Mouse (Mus musculus) lung, postnatal 0 days (tissue): Measurements from ENCODE around the gene Trappc5. TPM values are rescaled to one million over a fixed set of nuclear protein-coding genes. Genes with fewer than 3 reads are reported as not detected.

Source experiments
- ATAC-seq: fragments of 200-750 bp; cut with Nextera tagmentation; 2 replicates; pipeline ENCODE4 v1.8.0; 2017; ENCODE audit warnings: moderate library complexity
- DNase-seq: peaks from one replicate; pipeline ENCODE4 v3.0.0-alpha.2; 2016; ENCODE audit warnings: low spot score
- H3K27ac ChIP-seq: fragments of 300-500 bp; sonication (generic); 2 replicates; pipeline ENCODE4 v1.5.1; 2014; ENCODE audit warnings: antibody characterized with exemption, mild to moderate bottlenecking, low read length, mixed read lengths
- H3K27me3 ChIP-seq: fragments of 300-500 bp; sonication (generic); replicated peaks from 2 replicates; pipeline ENCODE4 v1.6.1; 2014; ENCODE audit warnings: low read length, mixed read lengths; ENCODE audit not compliant: insufficient read depth
- H3K36me3 ChIP-seq: fragments of 300-500 bp; sonication (generic); 2 replicates; pipeline ENCODE4 v1.6.1; 2014; ENCODE audit warnings: low read length, mixed read lengths; ENCODE audit not compliant: insufficient read depth
- H3K4me1 ChIP-seq: fragments of 300-500 bp; sonication (generic); 2 replicates; pipeline ENCODE4 v1.6.1; 2014; ENCODE audit warnings: antibody characterized with exemption, low read depth, low read length, mixed read lengths; ENCODE audit not compliant: insufficient read depth
- H3K4me2 ChIP-seq: fragments of 300-500 bp; sonication (generic); replicated peaks from 2 replicates; pipeline ENCODE4 v1.6.1; 2014; ENCODE audit warnings: low read depth, mild to moderate bottlenecking, low read length, moderate library complexity, mixed read lengths
- H3K4me3 ChIP-seq: fragments of 300-500 bp; sonication (generic); 2 replicates; pipeline ENCODE4 v1.5.1; 2014; ENCODE audit warnings: low read depth, low read length
- H3K9ac ChIP-seq: fragments of 300-500 bp; sonication (generic); replicated peaks from 2 replicates; pipeline ENCODE4 v1.6.1; 2014; ENCODE audit warnings: low read depth, mild to moderate bottlenecking
- H3K9me3 ChIP-seq: fragments of 300-500 bp; sonication (generic); 2 replicates; pipeline ENCODE4 v1.6.1; 2016; ENCODE audit warnings: low read length, mixed read lengths
- CTCF ChIP-seq: IDR thresholded peaks from 2 replicates; pipeline ENCODE4 v1.5.1; 2016; ENCODE audit warnings: antibody characterized with exemption, mild to moderate bottlenecking
- EP300 ChIP-seq: IDR thresholded peaks from 2 replicates; pipeline ENCODE4 v1.6.1; 2016; ENCODE audit warnings: antibody characterized with exemption, mild to moderate bottlenecking, control low read depth
- WGBS: fragments of 180-500 bp; shearing (Covaris S2); extraction: QIAGEN DNeasy Blood & Tissue Kit; methylation state at CpG from one replicate; pipeline ENCODE4 v1.1.7; 2014; 5-methylcytosine and 5-hydroxymethylcytosine counted together
- polyA plus RNA-seq: library from polyadenylated mRNA; unstranded; fragments of >200 nt; fragmentation: Nextera tagmentation; extraction: Ambion mirVana; gene quantifications from 2 replicates; pipeline ENCODE4 v1.2.1, GENCODE M21; 2015

Trappc5 gene
- polyA plus RNA-seq, 1 experiment from 2014 or later = 30.0 TPM

GRCm38 (mm10) chr8:3694121-3694520, 18.0 kb downstream of the Trappc5 start, which contains the start of gene Fcer2a:
Gene Fcer2a (minus strand): TSS chr8:3694175.
- WGBS = 76% methylated on average over 3 of the region's 3 CpGs
- no peak for ATAC-seq
- no peak within 1 kb of the TSS for H3K4me3 ChIP-seq

GRCm38 (mm10) chr8:3701491-3701890, 25.4 kb downstream of the Trappc5 start:
- Histone ChIP-seq H3K36me3 (no peaks in the 10 kb centered on the region), H3K27me3 (no peaks in the 10 kb centered on the region), H3K4me1 (no peaks in the 10 kb centered on the region), H3K27ac (no peak overlapping the region), H3K9me3 (no peaks in the 10 kb centered on the region), H3K9ac (no peak overlapping the region), H3K4me2 (no peak overlapping the region), H3K4me3 (no peak overlapping the region)
- TF ChIP-seq CTCF = no peak
- TF ChIP-seq EP300 = no peak
- ATAC-seq (no peak), DNase-seq (no peak)
- WGBS = 92% methylated on average over 1 of the region's 1 CpGs

More at GRCm38 (mm10) chr8:3694121-3694520, 18.0 kb downstream of the Trappc5 start, which contains the start of gene Fcer2a:
- TF ChIP-seq EP300 = no peak
- TF ChIP-seq CTCF = no peak
- no peaks in the 10 kb centered on the region for H3K4me1 ChIP-seq
- H3K27me3 ChIP-seq = no peaks in the 10 kb centered on the region
- H3K36me3 ChIP-seq = no peaks in the 10 kb centered on the region
- no peaks in the 10 kb centered on the region for H3K9me3 ChIP-seq
- H3K4me2 ChIP-seq = no peak within 1 kb of the TSS
- H3K27ac ChIP-seq = no peak within 1 kb of the TSS
- no peak for DNase-seq
- H3K9ac ChIP-seq = no peak within 1 kb of the TSS

- Histone ChIP-seq H3K36me3 (no peaks in the 10 kb centered on the region), H3K4me3 (no peak overlapping the region), H3K9me3 (no peaks in the 10 kb centered on the region), H3K4me2 (no peak overlapping the region), H3K4me1 (no peaks in the 10 kb centered on the region), H3K27me3 (no peaks in the 10 kb centered on the region), H3K9ac (no peak overlapping the region), H3K27ac (no peak overlapping the region)
- DNase-seq = no peak
- TF ChIP-seq CTCF (peak; percentile 55), EP300 (no peak)
- 71% methylated on average over 4 of the region's 4 CpGs for WGBS
- ATAC-seq = no peak
Measured at GRCm38 (mm10) chr8:3705711-3706110, 29.6 kb downstream of the Trappc5 start.

- no peak overlapping the region for H3K4me3 ChIP-seq
- no peak overlapping the region for H3K4me2 ChIP-seq
- no peaks in the 10 kb centered on the region for H3K27me3 ChIP-seq
- WGBS = 61% methylated on average over 7 of the region's 7 CpGs
- no peaks in the 10 kb centered on the region for H3K9me3 ChIP-seq
- H3K9ac ChIP-seq = no peak overlapping the region
- no peaks in the 10 kb centered on the region for H3K36me3 ChIP-seq
- H3K4me1 ChIP-seq = no peaks in the 10 kb centered on the region
- no peak overlapping the region for H3K27ac ChIP-seq
- TF ChIP-seq EP300 (no peak), CTCF (no peak)
- DNase-seq (no peak), ATAC-seq (no peak)
Measured at GRCm38 (mm10) chr8:3707611-3708010, 31.5 kb downstream of the Trappc5 start.

- Histone ChIP-seq H3K27me3 (no peaks in the 10 kb centered on the region), H3K4me1 (no peaks in the 10 kb centered on the region), H3K27ac (no peak overlapping the region), H3K4me2 (no peak overlapping the region), H3K36me3 (no peaks in the 10 kb centered on the region), H3K9ac (no peak overlapping the region), H3K9me3 (no peaks in the 10 kb centered on the region), H3K4me3 (no peak overlapping the region)
- no peak for TF ChIP-seq CTCF
- TF ChIP-seq EP300 = no peak
- DNase-seq = no peak
- 65% methylated on average over 3 of the region's 3 CpGs for WGBS
- ATAC-seq = no peak
Measured at GRCm38 (mm10) chr8:3710312-3710711, 34.2 kb downstream of the Trappc5 start.

- DNase-seq = peak; percentile 30
- Histone ChIP-seq H3K36me3 (no peaks in the 10 kb centered on the region), H3K4me3 (no peak overlapping the region), H3K9me3 (no peaks in the 10 kb centered on the region), H3K27ac (no peak overlapping the region), H3K4me1 (no peaks in the 10 kb centered on the region), H3K27me3 (no peaks in the 10 kb centered on the region), H3K4me2 (no peak overlapping the region), H3K9ac (no peak overlapping the region)
- no peak for ATAC-seq
- 32% methylated on average over 2 of the region's 2 CpGs for WGBS
- TF ChIP-seq EP300 (peak; percentile 57), CTCF (no peak)
Measured at GRCm38 (mm10) chr8:3711646-3712045, 35.5 kb downstream of the Trappc5 start.

GRCm38 (mm10) chr8:3717321-3717954, 41.3 kb downstream of the Trappc5 start:
- TF ChIP-seq CTCF (no peak), EP300 (no peak)
- ATAC-seq = peak; percentile 53
- no peaks in the 10 kb centered on the region for H3K36me3 ChIP-seq
- H3K4me3 ChIP-seq = no peak overlapping the region
- no peak overlapping the region for H3K9ac ChIP-seq
- no peak for DNase-seq
- H3K9me3 ChIP-seq = no peaks in the 10 kb centered on the region
- no peaks in the 10 kb centered on the region for H3K4me1 ChIP-seq
- 74% methylated on average over 12 of the region's 12 CpGs for WGBS
- no peaks in the 10 kb centered on the region for H3K27me3 ChIP-seq
- H3K27ac ChIP-seq = no peak overlapping the region
- H3K4me2 ChIP-seq = no peak overlapping the region
